Mouse (Mus musculus) ES-E14 (cell line): Measurements from ENCODE around the gene Wfdc10.

Experiments used
- CHD2 ChIP-seq: IDR thresholded peaks from 2 replicates; pipeline ENCODE4 v1.6.1; 2014; ENCODE audit warnings: mild to moderate bottlenecking, low read depth, low read length, inconsistent platforms
- HCFC1 ChIP-seq: IDR thresholded peaks from 2 replicates; pipeline ENCODE4 v1.6.1; 2012; ENCODE audit warnings: low read length, inconsistent platforms, borderline replicate concordance; ENCODE audit not compliant: insufficient read depth
- MAFK ChIP-seq: IDR thresholded peaks from 2 replicates; pipeline ENCODE4 v1.6.1; 2014; ENCODE audit warnings: mild to moderate bottlenecking, low read depth, low read length, inconsistent platforms; ENCODE audit not compliant: insufficient read depth

DNA sequence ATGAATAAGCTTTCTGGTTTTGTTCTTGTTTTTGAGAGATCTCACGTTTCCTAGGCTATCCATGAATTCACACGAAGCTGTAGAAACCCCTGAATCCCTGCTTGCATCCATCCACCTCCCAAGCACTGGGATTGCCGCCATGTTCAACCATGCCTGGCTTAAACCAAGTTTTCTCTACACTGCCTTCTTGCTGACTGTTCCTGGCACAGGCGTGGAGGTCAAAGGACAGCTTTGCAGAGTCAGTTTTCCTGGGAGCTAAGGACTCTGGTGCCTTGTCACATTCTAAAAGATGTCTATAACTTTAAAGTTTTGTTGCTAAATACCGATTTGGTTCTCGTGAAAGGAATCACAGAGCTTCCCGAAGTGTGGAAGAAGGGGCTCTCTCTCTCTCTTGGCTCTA, 9.0 kb downstream of the Wfdc10 start:
- TF ChIP-seq HCFC1, result no peak
- TF ChIP-seq CHD2, result no peak
- TF ChIP-seq MAFK, result no peak
